Mouse (Mus musculus) testis, adult 2 months (tissue): ENCODE results near the gene Wbp11.

Experiments
- CTCF ChIP-seq: fragments of 200-500 bp; IDR thresholded peaks from 2 replicates; pipeline ENCODE4 v1.5.1; 2012; ENCODE audit warnings: low read depth, mild to moderate bottlenecking, inconsistent platforms, low read length, moderate library complexity; ENCODE audit not compliant: control insufficient read depth, insufficient read depth, insufficient replicate concordance
- POLR2A ChIP-seq: fragments of 200-500 bp; IDR thresholded peaks from 2 replicates; pipeline ENCODE4 v1.6.1; 2012; ENCODE audit warnings: low read depth, mild to moderate bottlenecking, inconsistent platforms, low read length, moderate library complexity; ENCODE audit not compliant: control insufficient read depth

DNA sequence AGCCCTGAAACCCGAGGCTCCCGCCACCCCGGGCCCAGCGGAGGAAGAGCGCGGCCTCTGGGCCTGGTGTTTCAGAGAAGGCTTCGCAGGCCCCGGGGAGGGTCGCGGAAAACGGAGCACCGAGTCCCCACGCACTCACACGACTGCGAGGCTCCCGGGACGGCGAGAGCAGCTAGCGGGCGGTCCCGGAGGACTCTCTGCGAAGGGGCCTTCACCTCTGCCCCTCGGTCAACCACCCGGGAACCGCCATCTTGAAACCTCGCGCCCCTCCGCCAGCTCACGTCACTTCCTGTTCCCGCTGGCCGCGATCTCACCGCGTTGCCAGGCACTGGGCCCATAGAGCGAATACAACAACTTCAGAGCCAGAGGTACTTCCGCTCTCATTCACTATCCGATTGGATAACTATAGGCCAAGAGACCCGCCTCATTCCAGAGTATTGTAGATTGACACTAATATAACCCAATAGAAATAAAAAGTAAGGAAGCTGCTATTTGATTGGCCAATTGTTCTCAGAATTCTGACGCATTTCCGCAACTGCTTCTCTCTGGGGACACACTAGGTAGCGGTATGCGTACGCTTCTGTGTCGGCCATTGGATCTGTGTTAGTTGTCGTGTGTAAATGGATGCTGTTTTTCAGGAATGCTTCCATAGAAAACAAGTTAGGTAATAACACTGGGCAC is at the start of gene Wbp11:
- TF ChIP-seq CTCF: no peak
- peak; percentile 92 for TF ChIP-seq POLR2A
